Mouse (Mus musculus) megakaryocyte-erythroid progenitor cell, adult 5-6 weeks (primary cell): ENCODE measurements around the gene Brf1. TPM values are rescaled to one million over a fixed set of nuclear protein-coding genes. Genes with fewer than 3 reads are reported as not detected.

Experiments used
- ATAC-seq: replicated peaks from 2 replicates; pipeline ENCODE4 v1.8.0; 2016; ENCODE audit warnings: mild to moderate bottlenecking, inconsistent platforms; ENCODE audit not compliant: severe bottlenecking, poor library complexity, low FRiP score, low TSS enrichment
- total RNA-seq, 2 experiments: library from RNA; stranded (forward) in 1 of 2; stranded (reverse) in 1 of 2; fragments of 200-1000, 215-1000 nt in 1 of 2; fragments of >200 nt in 1 of 2; fragmentation: Nextera tagmentation in 1 of 2; gene quantifications; 2 replicates each; pipeline ENCODE4 v1.2.3; 2014 to 2017

The Brf1 gene
- total RNA-seq (2014; fragmentation: Nextera tagmentation) = 79.6 and 114 TPM in 2 replicates
- total RNA-seq (2017) = 58.8 and 83.3 TPM in 2 replicates

DNA sequence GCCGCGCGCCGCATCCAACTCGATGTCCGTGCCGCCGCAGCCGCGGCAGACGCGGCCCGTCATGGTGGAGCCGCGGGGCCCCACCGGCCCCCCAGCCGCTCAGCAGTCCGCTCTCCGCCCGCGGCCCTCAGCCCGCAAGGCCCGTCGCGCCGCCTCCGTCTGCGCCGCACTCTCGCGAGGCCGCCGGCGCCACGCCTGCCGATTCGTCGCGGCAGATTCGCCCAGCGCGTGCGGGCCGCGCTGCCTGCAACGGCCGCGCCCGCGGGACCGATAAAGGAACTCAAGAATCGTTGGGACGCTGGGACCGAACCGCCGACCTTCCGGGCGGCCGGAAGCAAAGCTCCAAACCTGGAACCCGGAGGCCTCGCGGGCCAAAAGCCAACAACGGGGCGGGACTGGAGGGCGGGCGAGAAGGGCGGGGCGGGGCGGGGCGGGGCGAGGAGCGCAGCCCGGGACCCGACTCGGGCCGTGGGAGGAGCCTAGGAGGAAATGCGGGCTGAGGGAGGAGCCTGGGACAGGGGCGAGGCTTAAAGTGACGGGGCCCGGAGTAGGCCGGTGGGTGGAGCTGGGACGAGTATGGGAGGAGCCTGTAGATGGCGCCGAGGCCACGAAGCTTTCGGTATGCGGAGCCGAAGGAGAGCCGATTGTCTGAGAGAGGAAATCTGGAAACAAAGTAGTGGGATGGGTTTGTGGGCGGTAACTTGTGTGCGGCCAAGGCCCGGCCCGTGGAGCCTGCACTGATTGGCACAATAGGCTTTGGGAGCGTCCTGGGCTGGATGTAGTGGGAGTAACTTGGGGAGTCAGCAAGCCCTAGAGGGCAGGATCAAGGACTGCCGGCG lies at the start of gene Brf1:
TSS of gene Brf1 (minus strand) at position 411 of the 839 bp plus-strand sequence.
- peak; percentile 90 for ATAC-seq

DNA sequence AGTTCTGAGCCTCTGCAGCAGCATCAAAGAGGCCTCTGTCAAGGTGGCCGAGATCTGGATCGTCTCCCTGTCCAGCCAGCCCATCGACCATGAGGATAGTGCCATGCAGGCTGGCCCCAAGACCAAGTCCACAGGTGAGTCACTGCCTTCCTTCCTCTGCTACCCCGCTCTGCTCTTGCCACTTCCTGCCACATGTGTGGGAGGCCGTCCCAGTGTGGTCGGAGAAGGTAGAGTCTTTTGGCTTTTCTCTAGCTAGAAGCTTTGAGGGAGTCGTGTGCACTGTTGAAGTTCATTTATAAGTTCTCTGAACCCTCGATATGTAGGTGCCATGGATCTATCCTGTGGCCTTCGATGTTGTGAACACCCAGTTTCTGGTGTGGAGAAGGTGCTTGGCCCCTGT lies 49.3 kb upstream of the Brf1 start:
- no peak for ATAC-seq

- ATAC-seq = no peak
Measured at GRCm38 (mm10) chr12:113048103-113048502, 47.6 kb upstream of the Brf1 start.

GRCm38 (mm10) chr12:113046861-113047260 lies 46.4 kb upstream of the Brf1 start:
- ATAC-seq = no peak

DNA sequence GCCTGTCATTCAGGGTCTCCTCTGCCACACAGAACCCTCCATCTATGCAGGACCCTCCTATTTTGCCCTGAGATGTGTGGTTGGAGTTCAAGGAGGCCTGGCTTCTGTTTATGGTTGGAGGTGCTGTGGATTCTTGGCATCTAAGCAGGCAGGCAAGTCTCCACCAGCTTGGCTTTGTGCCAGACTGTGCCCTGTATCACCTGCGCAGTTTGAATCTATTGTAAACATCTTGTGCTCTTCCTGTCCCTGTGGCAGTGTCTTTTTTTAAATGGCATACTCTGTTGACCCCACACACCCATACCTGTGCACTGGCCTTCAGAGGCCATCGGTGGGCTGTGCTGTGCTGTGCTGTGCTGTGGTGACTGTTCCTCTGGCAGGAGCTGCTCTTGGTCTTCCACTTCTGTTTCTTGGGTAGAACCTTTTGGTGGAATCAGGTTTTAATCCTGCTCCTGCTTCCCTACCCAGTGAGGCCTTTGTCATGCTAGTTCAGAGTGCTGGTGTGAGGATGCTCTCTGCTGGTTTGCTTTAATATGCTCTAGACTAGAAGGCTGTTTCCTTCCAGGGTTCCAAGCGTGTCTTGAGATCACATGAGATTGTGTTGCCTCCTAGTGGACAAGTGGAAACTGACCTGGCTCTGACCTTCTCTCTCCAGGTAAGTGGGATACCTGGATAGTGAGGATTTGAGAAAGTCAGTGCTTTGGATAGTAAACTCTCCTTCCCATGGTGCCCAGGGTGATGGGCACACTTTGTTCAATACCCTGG lies 44.6 kb upstream of the Brf1 start:
- ATAC-seq = no peak

- ATAC-seq = peak; percentile 78
Measured at GRCm38 (mm10) chr12:113042543-113042942, 42.0 kb upstream of the Brf1 start.

GRCm38 (mm10) chr12:113041481-113042439 lies 41.3 kb upstream of the Brf1 start:
- no peak for ATAC-seq

- no peak for ATAC-seq
Measured at GRCm38 (mm10) chr12:113038414-113038813, 37.9 kb upstream of the Brf1 start.

DNA sequence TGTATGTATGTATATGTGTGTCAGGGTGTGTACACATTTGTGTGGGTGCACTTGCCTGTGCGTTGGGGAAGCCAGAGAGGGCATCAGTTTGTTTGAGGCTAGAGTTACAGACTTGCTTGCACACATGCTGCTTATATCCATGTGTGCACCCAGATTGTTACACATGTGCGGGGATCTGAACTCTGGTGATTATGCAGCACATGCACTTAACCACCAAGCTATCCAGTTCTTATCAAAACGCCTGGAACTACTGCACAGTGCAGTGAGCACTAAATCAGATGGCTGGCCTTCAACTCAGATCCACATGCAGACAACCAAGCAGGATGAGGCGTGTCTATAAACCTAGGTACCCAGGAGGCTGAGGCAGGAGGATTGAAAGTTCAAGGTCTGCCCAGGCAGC lies 36.5 kb upstream of the Brf1 start:
- peak; percentile 52 for ATAC-seq

DNA sequence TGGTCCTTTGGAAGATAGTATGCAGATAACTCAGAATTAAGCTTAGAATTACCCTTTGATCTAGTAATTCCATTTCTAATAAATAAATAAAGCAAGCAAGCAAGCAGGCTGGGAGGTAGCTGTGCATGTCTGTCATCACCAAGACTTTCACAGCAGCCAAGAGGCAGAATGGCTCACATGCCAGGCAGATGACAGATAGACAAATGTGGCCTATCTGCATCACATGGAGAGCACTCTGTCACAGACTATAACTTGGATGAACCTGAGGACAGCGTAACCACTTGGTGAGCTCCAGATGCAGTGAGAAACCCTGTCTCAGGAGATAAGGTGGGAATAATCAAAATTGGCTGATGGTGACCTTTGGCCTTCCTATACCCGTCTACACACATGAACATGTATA lies 34.6 kb upstream of the Brf1 start:
- ATAC-seq = peak; percentile 64

- no peak for ATAC-seq
Measured at GRCm38 (mm10) chr12:113032296-113033250, 32.1 kb upstream of the Brf1 start.

GRCm38 (mm10) chr12:113031441-113031840 lies 30.9 kb upstream of the Brf1 start:
- ATAC-seq = no peak

DNA sequence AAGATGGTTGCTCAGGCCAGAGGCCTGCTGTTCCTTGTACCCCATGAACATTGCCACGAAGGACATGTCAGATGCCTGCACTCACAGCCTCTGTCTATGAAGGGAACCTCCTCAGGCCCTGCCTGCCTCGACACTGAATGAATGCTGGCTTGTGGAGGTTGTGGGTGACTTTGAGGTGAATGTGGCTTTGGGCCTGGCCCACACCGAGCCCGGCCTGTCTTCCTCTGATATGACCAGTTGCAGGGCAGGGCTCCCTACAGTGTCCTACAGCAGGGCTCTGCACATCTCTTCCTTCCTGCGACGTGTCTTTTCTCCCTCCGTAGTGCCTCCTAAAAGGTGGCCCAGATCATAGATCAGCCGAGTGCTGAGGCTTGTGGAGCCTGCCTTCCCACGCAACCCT lies 30.5 kb upstream of the Brf1 start:
- ATAC-seq = peak; percentile 78

DNA sequence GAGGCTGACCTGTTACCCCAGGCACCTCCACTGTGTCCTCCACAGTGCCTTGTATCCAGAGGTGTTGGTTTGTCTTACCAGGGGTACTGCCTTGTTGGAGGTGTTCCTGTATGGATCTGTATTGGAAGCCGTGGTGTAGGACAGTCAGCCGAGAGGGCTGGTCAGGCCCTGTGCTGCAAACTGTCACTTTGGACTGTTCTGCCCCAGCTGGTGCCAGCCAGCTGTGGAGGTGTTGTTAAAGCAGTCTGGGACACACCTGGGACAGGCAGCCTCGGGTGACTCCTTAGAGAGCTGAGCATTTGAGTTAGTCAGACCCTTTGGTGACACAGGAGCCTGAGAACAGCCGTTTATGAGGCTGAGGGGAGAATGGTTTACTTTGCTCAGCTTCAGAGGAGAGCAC lies 29.5 kb upstream of the Brf1 start:
- ATAC-seq = no peak

DNA sequence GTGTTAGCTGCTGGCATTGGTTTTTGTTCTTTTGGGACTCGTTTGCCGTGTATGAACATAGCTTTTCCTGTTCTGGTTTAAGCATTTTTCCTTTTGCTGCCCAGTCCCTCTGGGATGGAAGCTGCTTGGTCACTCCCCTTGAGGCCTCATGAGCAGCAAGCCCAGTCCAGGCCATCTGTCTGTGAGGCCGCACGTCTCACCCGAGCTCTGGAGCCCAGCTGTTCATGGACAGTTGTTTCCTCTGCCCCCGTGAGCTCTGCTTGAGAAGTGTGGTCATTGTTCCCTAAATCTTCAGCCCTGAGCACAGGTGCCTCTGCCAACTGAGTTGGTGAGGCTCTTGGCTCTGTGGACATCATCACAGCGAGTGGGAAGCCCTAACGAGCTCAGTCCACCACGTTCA lies 28.4 kb upstream of the Brf1 start:
- ATAC-seq = no peak

DNA sequence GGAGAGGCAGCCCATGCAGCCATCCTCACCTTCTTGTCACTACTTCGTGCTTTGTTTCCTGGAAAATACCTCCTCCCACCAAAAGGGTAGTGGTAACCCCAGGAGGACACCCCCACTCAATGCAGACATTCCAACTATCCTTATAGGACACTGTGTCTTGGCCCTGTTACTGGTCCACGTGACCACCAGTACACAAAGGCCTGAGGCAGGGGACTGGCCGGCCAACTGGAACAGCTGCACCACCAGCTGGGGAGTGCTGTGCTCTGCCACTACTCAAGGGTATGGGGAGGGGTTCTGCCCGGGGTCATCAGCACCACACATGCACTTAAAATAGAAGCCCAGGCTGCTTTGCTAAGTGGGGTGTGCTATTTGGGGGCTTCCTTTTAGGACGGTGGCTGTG lies 27.6 kb upstream of the Brf1 start:
- ATAC-seq = no peak

GRCm38 (mm10) chr12:113027495-113027894 lies 27.0 kb upstream of the Brf1 start:
- no peak for ATAC-seq

DNA sequence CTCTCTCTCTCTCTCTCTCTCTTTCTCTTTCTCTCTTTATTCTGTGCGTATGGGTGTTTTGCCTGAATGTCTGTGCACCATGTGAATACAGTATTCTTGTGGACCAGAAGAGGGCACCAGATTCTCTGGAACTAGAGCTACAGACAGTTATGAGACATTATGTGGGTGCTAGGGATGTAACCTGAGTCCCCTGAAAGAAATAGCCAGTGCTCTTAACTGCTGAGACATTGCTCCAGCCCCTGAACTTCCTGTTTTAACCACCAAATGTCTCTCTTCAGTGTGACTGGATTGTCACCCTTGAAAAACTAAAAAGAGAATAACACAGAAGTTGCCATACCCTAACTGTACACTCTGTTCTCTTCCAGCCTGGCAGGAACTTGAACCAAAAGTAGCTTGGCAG lies 26.1 kb upstream of the Brf1 start:
- no peak for ATAC-seq

DNA sequence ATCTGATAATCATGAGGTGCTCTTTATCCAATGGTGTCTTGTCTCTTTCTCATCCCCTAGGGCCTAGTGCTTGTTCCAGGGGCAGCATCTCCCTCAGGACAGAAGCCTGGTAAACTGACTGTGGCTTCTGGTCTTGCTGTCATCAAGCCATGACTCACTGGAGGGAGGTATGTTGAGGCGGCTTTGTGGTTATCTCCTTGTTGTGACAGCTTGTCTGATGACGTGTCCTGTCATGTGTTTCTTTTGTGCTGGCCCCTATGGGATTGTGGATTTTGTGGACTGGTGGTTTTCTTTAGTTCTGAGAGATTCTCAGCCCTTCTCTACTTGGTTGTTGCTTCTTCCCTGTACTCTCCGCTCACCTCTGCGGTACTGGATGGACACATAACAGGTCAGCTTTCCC lies 22.6 kb upstream of the Brf1 start:
- no peak for ATAC-seq
